Mouse (Mus musculus): ENCODE measurements at regions not wholly inside any gene's neighbourhood (a gene's known extent, or its start where the extent isn't known, plus 50 kb on each side); places are given as distances from the start of the nearest gene placed in this dataset.

DNA sequence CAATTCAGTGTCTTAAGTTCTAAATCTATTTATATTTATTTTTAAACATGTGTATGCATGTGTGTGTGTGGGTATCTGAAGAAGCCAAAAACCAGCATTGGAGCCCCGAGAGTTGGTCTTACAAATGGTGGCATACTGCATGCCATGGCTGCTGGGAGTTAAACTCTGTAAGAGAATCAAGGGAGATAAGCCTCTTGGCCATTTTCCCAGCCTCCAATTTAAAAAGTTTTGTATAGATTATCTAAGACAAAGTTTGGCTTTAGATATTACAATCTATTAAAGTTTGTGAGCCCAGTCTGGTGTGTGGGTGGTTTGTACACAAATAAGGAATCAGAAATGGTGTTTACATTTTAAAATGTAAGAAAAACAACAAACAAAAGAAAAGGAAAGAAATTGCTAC is 343.2 kb upstream of the Marcks start:
- H3K9ac ChIP-seq (replicated peaks), result no peak overlapping the region
- no peak overlapping the region for H3K27ac ChIP-seq (ENCODE audit: low read depth)
- H3K4me3 ChIP-seq (ENCODE audit: low read depth, low read length), result no peak overlapping the region
- ATAC-seq (no peak), DNase-seq (no peak)
- no peaks in the 10 kb centered on the region for H3K9me3 ChIP-seq (ENCODE audit: low read length)
- H3K36me3 ChIP-seq (replicated peaks; ENCODE audit: insufficient read depth, low read length), result no peaks in the 10 kb centered on the region
- TF ChIP-seq CTCF (IDR thresholded peaks at IDR 0.05; ENCODE audit: low read depth), result no peak
- no peak overlapping the region for H3K4me2 ChIP-seq (ENCODE audit: low read depth, low read length)
- peaks cover 7% of the 10 kb centered on the region; the same call in 1 of the 2 replicates for H3K4me1 ChIP-seq (ENCODE audit: insufficient read depth)
- H3K27me3 ChIP-seq (ENCODE audit: insufficient read depth, low read length), result no peaks in the 10 kb centered on the region
- WGBS (ENCODE audit: insufficient replicate concordance), result 77% methylated on average over 1 of the region's 1 CpGs

DNA sequence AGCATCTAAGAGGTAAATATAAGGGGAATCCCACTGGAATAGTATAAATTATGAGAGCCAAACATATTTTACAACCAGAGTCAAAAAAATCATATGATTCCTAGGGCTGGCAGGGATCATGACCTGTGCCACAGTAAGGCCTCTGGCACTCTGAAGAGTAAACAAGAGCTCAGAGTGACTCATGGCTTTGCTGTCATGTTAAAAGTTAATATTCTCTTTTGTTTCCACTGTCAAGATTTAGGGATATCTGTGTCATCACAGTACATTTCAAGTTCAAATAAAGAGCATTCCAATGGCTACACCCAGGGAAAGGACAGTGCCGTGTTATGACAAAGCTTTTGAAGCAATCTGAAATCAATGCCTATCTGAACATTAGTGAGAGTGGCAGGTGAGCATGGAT is 341.6 kb upstream of the Marcks start:
- ATAC-seq (peak; percentile 89), DNase-seq (no peak)
- Histone ChIP-seq H3K4me2 (ENCODE audit: low read depth, low read length) (no peak overlapping the region), H3K9me3 (ENCODE audit: low read length) (no peaks in the 10 kb centered on the region), H3K36me3 (replicated peaks; ENCODE audit: insufficient read depth, low read length) (no peaks in the 10 kb centered on the region), H3K27me3 (ENCODE audit: insufficient read depth, low read length) (no peaks in the 10 kb centered on the region), H3K4me1 (ENCODE audit: insufficient read depth) (peaks cover 7% of the 10 kb centered on the region; the same call in 1 of the 2 replicates), H3K27ac (ENCODE audit: low read depth) (peak overlapping the region; percentile 36), H3K9ac (replicated peaks) (no peak overlapping the region), H3K4me3 (ENCODE audit: low read depth, low read length) (no peak overlapping the region)
- 53% methylated on average over 1 of the region's 1 CpGs for WGBS (ENCODE audit: insufficient replicate concordance)
- TF ChIP-seq CTCF (IDR thresholded peaks at IDR 0.05; ENCODE audit: low read depth) (no peak), EP300 (IDR thresholded peaks at IDR 0.05; ENCODE audit: low read depth) (peak; percentile 29; the same call in 1 of the 2 replicates)

DNA sequence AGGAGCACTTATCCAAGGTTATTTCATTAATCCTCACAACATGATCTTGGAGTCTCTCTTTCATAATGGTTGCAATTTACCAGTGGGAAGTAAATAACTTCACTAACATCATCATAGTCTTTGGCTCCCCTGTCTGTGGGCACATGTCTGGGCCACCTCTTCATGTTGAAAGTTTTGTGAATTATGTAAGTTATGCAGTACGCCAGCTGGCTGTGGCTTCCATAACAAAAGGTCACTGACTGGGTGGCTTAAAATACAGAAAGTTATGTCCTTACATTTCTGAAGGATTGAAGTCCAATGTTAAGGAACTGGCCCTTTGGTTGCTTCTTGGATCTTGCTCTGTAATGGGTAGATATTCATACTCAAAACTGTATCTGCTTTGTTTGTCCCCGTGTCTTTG is 339.4 kb upstream of the Marcks start:
- no peak for TF ChIP-seq EP300 (IDR thresholded peaks at IDR 0.05; ENCODE audit: low read depth)
- no peak for TF ChIP-seq CTCF (IDR thresholded peaks at IDR 0.05; ENCODE audit: low read depth)
- H3K27ac ChIP-seq (ENCODE audit: low read depth), result no peak overlapping the region
- ATAC-seq, result no peak
- H3K4me2 ChIP-seq (ENCODE audit: low read depth, low read length), result no peak overlapping the region
- no peaks in the 10 kb centered on the region for H3K9me3 ChIP-seq (ENCODE audit: low read length)
- peaks cover 7% of the 10 kb centered on the region; the same call in 1 of the 2 replicates for H3K4me1 ChIP-seq (ENCODE audit: insufficient read depth)
- no peaks in the 10 kb centered on the region for H3K36me3 ChIP-seq (replicated peaks; ENCODE audit: insufficient read depth, low read length)
- H3K9ac ChIP-seq (replicated peaks), result no peak overlapping the region
- WGBS (ENCODE audit: insufficient replicate concordance), result 90% methylated on average over 2 of the region's 2 CpGs
- no peak overlapping the region for H3K4me3 ChIP-seq (ENCODE audit: low read depth, low read length)
- no peak for DNase-seq
- no peaks in the 10 kb centered on the region for H3K27me3 ChIP-seq (ENCODE audit: insufficient read depth, low read length)

DNA sequence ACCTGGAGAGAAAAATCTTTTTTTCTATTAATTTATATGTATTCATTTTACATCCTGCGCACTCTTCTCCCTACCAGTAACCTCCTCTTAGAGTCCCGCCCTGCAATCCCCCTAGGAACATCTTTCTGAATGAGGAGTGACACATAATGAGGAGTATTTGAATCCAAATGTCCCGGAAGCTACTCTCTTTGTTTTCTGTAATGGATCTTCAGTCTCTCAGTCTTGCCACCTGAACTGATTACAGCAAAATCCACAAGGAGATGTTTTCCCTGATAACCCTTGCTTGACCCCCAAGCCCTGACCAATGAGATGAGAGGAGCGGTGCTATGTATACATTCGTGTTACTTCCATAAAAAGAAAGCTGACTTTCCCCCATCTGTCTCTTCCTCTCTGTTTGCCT is 334.4 kb upstream of the Marcks start:
- Histone ChIP-seq H3K4me3 (ENCODE audit: low read depth, low read length) (no peak overlapping the region), H3K27ac (ENCODE audit: low read depth) (no peak overlapping the region), H3K4me2 (ENCODE audit: low read depth, low read length) (no peak overlapping the region), H3K27me3 (ENCODE audit: insufficient read depth, low read length) (no peaks in the 10 kb centered on the region), H3K36me3 (replicated peaks; ENCODE audit: insufficient read depth, low read length) (no peaks in the 10 kb centered on the region), H3K9me3 (ENCODE audit: low read length) (no peaks in the 10 kb centered on the region), H3K4me1 (ENCODE audit: insufficient read depth) (no peaks in the 10 kb centered on the region), H3K9ac (replicated peaks) (no peak overlapping the region)
- TF ChIP-seq EP300 (IDR thresholded peaks at IDR 0.05; ENCODE audit: low read depth), result no peak
- no peak for TF ChIP-seq CTCF (IDR thresholded peaks at IDR 0.05; ENCODE audit: low read depth)
- ATAC-seq, result no peak
- WGBS (ENCODE audit: insufficient replicate concordance), result 74% methylated on average over 5 of the region's 5 CpGs
- no peak for DNase-seq

DNA sequence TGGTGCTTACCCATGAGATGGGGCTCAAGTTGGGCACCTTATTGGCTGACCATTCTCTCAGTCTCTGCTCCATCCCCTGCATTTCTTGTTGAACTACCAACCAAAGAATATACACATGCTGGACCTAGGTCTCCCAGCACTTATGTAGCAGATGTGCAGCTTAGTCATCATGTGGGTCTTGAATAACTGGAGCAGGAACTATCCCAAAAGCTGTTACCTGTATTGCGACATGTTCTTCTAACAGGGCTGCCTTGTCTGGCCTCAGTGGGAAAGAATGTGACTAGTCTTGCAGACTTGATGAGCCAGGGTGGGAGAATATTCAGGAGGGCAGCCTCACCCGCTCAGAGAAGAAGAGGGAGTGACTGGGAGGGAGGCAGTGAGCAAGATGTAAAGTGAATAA is 318.7 kb upstream of the Marcks start:
- Histone ChIP-seq H3K4me2 (ENCODE audit: low read depth, low read length) (no peak overlapping the region), H3K27ac (ENCODE audit: low read depth) (no peak overlapping the region), H3K4me1 (ENCODE audit: insufficient read depth) (no peaks in the 10 kb centered on the region), H3K9me3 (ENCODE audit: low read length) (no peaks in the 10 kb centered on the region), H3K27me3 (ENCODE audit: insufficient read depth, low read length) (no peaks in the 10 kb centered on the region), H3K36me3 (replicated peaks; ENCODE audit: insufficient read depth, low read length) (no peaks in the 10 kb centered on the region), H3K4me3 (ENCODE audit: low read depth, low read length) (no peak overlapping the region), H3K9ac (replicated peaks) (no peak overlapping the region)
- TF ChIP-seq CTCF (IDR thresholded peaks at IDR 0.05; ENCODE audit: low read depth) (no peak), EP300 (IDR thresholded peaks at IDR 0.05; ENCODE audit: low read depth) (no peak)
- WGBS (ENCODE audit: insufficient replicate concordance), result 80% methylated on average over 2 of the region's 2 CpGs
- no peak for DNase-seq
- no peak for ATAC-seq

DNA sequence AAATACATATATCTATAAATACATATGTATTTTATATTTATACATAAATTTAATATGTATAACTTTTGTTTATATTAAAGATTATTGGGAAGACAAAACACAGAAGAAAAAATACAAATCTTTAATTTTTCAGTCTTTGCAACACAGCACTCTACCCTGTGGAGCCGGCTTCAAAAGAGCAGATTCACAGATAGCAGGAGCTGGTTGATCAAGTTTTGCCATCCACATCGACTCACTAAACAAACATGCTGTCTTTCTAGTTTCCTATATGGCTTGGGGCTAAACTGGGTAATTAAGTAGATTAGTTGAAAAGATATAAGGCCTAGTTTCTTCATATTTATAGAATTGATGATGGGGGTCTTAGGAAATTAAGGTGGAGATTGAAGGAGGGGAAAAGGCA is 311.2 kb upstream of the Marcks start:
- H3K4me2 ChIP-seq (ENCODE audit: low read depth, low read length), result no peak overlapping the region
- H3K27ac ChIP-seq (ENCODE audit: low read depth), result no peak overlapping the region
- H3K36me3 ChIP-seq (replicated peaks; ENCODE audit: insufficient read depth, low read length), result no peaks in the 10 kb centered on the region
- no peaks in the 10 kb centered on the region for H3K9me3 ChIP-seq (ENCODE audit: low read length)
- H3K4me3 ChIP-seq (ENCODE audit: low read depth, low read length), result no peak overlapping the region
- DNase-seq, result no peak
- TF ChIP-seq CTCF (IDR thresholded peaks at IDR 0.05; ENCODE audit: low read depth) (no peak), EP300 (IDR thresholded peaks at IDR 0.05; ENCODE audit: low read depth) (no peak)
- ATAC-seq, result no peak
- WGBS (ENCODE audit: insufficient replicate concordance), result 74% methylated on average over 2 of the region's 2 CpGs
- no peak overlapping the region for H3K9ac ChIP-seq (replicated peaks)
- no peaks in the 10 kb centered on the region for H3K27me3 ChIP-seq (ENCODE audit: insufficient read depth, low read length)
- no peaks in the 10 kb centered on the region for H3K4me1 ChIP-seq (ENCODE audit: insufficient read depth)
